Mouse (Mus musculus) thymus, postnatal 4 days (tissue): ENCODE data around the gene Rbmy.
"Not testable (repeated sequence)": the region's sequence is repeated elsewhere in the genome, so short reads cannot be mapped to it uniquely, and the experiment has no call there.

Experiments used
- DNase-seq: peaks from one replicate; pipeline ENCODE4 v3.0.0; 2021

Rbmy gene

DNA sequence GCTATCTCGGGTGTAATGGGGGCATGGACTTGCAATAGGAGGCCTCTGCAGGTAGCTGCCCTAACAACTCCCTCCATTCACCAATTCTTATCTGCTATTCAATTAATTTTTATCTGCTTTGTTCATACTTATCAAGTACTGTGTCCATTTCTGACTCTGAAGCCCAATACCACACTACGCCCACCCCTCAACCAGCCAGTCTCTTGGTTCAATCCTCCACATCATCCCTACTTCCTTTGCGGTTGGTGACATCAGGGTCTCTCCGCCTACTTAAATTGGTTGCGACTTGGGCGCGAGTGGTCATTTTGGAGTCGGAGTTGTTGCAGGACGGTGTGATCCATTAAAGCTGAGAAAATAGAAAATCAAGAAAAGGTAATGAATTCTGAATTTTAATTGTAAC, at the start of gene Rbmy, which contains the start of gene Gm10256:
Gene Rbmy (plus strand): TSS at position 301 of the 400 bp plus-strand sequence.
Gene Gm10256 (plus strand): TSS at position 320 of the 400 bp plus-strand sequence.
- not testable (repeated sequence) for DNase-seq

DNA sequence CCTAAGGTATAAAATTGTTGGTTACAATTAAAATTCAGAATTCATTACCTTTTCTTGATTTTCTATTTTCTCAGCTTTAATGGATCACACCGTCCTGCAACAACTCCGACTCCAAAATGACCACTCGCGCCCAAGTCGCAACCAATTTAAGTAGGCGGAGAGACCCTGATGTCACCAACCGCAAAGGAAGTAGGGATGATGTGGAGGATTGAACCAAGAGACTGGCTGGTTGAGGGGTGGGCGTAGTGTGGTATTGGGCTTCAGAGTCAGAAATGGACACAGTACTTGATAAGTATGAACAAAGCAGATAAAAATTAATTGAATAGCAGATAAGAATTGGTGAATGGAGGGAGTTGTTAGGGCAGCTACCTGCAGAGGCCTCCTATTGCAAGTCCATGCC, 34.4 kb upstream of the Rbmy start, which contains the start of gene Gm4064:
Gene Gm4064 (minus strand): TSS at position 101 of the 400 bp plus-strand sequence.
- not testable (repeated sequence) for DNase-seq
